Mouse (Mus musculus): Measurements from ENCODE around the gene Irf3.

DNA sequence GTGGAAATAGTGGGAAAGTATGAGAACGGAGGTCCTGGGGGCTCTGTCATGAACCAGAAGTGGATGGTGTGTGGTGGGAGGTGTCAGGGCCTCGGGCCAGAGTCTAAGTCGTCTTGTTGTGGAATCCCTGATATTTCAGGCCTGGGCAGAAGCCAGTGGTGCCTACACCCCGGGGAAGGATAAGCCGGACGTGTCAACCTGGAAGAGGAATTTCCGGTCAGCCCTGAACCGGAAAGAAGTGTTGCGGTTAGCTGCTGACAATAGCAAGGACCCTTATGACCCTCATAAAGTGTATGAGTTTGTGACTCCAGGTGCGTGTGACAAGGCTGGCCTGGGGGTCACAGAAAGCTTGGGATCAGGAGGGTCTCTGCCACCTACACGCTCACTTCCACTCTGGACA lies 2.3 kb downstream of the Irf3 start:
- TF ChIP-seq CTCF (IDR thresholded peaks at IDR 0.05) (no peak), EP300 (IDR thresholded peaks at IDR 0.05) (no peak)

Measured in lung, postnatal 0 days (tissue).